Mouse (Mus musculus) limb, embryonic 14.5 days (tissue): ENCODE results near the gene Ly6g6f. TPM values are rescaled to one million over a fixed set of nuclear protein-coding genes. Genes with fewer than 3 reads are reported as not detected.
"Not testable (repeated sequence)": the region's sequence is repeated elsewhere in the genome, so short reads cannot be mapped to it uniquely, and the experiment has no call there.

Experiments
- ATAC-seq: fragments of 200-750 bp; cut with Nextera tagmentation; 2 replicates; pipeline ENCODE4 v1.8.0; 2017; ENCODE audit warnings: low read depth, moderate number of reproducible peaks, moderate TSS enrichment; ENCODE audit not compliant: low FRiP score
- DNase-seq: peaks from one replicate; pipeline ENCODE4 v3.0.0-alpha.2; 2015; ENCODE audit warnings: low spot score
- H3K27ac ChIP-seq: fragments of 300-500 bp; sonication (generic); replicated peaks from 2 replicates; pipeline ENCODE4 v1.5.1; 2014; ENCODE audit warnings: low read depth, mild to moderate bottlenecking, low read length, moderate library complexity, mixed read lengths
- H3K27me3 ChIP-seq: fragments of 300-500 bp; sonication (generic); 2 replicates; pipeline ENCODE4 v1.6.1; 2014; ENCODE audit warnings: low read length, mixed read lengths; ENCODE audit not compliant: control insufficient read depth, insufficient read depth
- H3K36me3 ChIP-seq: fragments of 300-500 bp; sonication (generic); 2 replicates; pipeline ENCODE4 v1.6.1; 2014; ENCODE audit warnings: mild to moderate bottlenecking, low read length, moderate library complexity, mixed read lengths; ENCODE audit not compliant: control insufficient read depth, insufficient read depth
- H3K4me1 ChIP-seq: fragments of 300-500 bp; sonication (generic); 2 replicates; pipeline ENCODE4 v1.6.1; 2014; ENCODE audit warnings: antibody characterized with exemption, low read length, mixed read lengths; ENCODE audit not compliant: control insufficient read depth, insufficient read depth
- H3K4me2 ChIP-seq: fragments of 300-500 bp; sonication (generic); replicated peaks from 2 replicates; pipeline ENCODE4 v1.6.1; 2014; ENCODE audit warnings: low read depth, mild to moderate bottlenecking, low read length, moderate library complexity; ENCODE audit not compliant: severe bottlenecking
- H3K4me3 ChIP-seq: fragments of 300-500 bp; sonication (generic); replicated peaks from 2 replicates; pipeline ENCODE4 v1.5.1; 2014; ENCODE audit warnings: low read length
- H3K9ac ChIP-seq: fragments of 300-500 bp; sonication (generic); 2 replicates; pipeline ENCODE4 v1.6.1; 2014; ENCODE audit warnings: mild to moderate bottlenecking, low read depth, low read length, moderate library complexity; ENCODE audit not compliant: severe bottlenecking
- H3K9me3 ChIP-seq: fragments of 300-500 bp; sonication (generic); 2 replicates; pipeline ENCODE4 v1.6.1; 2016; ENCODE audit warnings: low read length; ENCODE audit not compliant: control insufficient read depth
- POLR2A ChIP-seq: fragments of 200-500 bp; IDR thresholded peaks from 2 replicates; pipeline ENCODE4 v1.8.0; 2012; ENCODE audit warnings: inconsistent platforms, mild to moderate bottlenecking, moderate library complexity, borderline replicate concordance; ENCODE audit not compliant: insufficient read depth, insufficient read length; ENCODE audit errors: extremely low read depth
- WGBS: fragments of 180-500 bp; shearing (Covaris S2); extraction: QIAGEN DNeasy Blood & Tissue Kit; methylation state at CpG from one replicate; pipeline ENCODE4 v1.1.7; 2014; 5-methylcytosine and 5-hydroxymethylcytosine counted together
- polyA plus RNA-seq, 2 experiments: library from polyadenylated mRNA; depleted of rRNA in 1 of 2; stranded (reverse) in 1 of 2; unstranded in 1 of 2; fragments of >200 nt; fragmentation: Nextera tagmentation in 1 of 2; extraction: Ambion mirVana in 1 of 2; gene quantifications; 2 replicates each; pipeline versions ENCODE4 v1.2.1 to v1.2.3; 2012 to 2014

Gene Ly6g6f
- polyA plus RNA-seq, 2 experiments, result 0.14 to 0.28 TPM

DNA sequence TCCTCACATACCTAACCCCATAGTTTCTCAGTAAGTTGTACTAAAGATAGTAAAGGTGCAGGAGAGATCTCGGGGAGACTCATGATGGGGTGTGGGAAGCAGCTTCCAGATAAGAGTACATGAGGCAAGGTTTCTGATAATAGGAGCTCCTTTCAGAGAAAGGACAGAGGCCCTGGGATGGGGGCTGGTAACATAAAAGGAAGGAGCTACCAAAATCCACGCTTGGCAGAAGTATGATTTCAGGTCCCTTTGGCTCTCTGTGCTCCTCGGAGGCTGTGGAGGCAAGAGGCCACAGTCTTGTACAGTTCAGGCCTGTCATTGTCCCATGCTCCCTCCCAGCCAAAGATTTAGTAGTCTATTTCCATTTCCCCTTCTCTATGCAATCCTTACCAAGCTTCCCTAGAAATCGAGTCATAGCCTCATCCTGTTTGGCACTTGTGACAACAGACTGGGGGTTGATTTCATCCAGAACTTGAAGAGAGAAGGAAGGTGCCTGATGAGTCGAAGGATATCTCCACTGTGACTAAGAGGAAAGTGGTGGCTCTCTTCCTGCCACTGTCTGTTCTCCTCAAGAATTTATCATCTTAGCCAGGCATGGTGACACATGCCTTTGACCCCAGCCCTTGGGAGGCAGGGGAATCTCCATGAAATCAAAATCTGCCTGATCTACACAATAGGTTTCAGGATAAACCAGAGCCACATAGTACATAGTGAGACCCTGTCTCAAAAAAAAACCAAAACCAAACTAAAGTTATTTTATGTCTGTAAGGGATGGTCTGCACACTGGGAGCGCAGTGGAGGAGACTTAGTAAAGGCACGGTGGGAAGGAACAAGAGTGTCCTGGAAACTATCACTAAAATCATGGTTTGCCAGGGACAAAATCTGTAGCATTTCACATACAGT lies 40.3 kb downstream of the Ly6g6f start:
- Histone ChIP-seq H3K27ac (no peak overlapping the region; the same call in 1 of the 2 replicates), H3K4me3 (peak overlapping the region; percentile 60), H3K9ac (peak overlapping the region; percentile 88), H3K36me3 (no peaks in the 10 kb centered on the region), H3K4me1 (peaks cover 32% of the 10 kb centered on the region), H3K4me2 (peak overlapping the region; percentile 99), H3K9me3 (no peaks in the 10 kb centered on the region), H3K27me3 (no peaks in the 10 kb centered on the region)
- TF ChIP-seq POLR2A, result no peak
- no peak for DNase-seq
- WGBS, result 78% methylated on average over 7 of the region's 7 CpGs
- ATAC-seq, result no peak

DNA sequence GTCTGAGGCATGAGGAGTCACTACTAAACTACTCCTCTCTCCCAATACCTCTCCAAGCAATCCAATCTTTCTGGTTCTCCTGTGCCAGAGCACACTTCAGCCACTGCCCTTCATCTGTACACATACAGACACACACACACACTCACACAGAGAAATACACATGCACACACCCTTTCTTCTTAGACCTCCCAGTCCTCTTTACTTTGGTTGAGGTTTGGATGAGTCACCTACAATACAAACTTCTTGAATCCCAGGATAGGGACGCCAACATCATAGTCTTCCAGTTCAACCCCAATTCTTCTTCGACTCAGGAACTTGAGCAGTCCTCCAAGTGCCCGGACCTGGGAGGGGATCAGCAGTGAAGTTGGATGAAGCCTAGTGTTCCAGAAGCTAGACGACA lies 41.6 kb downstream of the Ly6g6f start:
- DNase-seq (no peak), ATAC-seq (no peak)
- Histone ChIP-seq H3K27me3 (no peaks in the 10 kb centered on the region), H3K36me3 (no peaks in the 10 kb centered on the region), H3K4me1 (peaks cover 23% of the 10 kb centered on the region), H3K4me3 (no peak overlapping the region), H3K4me2 (no peak overlapping the region), H3K27ac (no peak overlapping the region), H3K9ac (no peak overlapping the region), H3K9me3 (no peaks in the 10 kb centered on the region)
- WGBS, result 78% methylated on average over 4 of the region's 4 CpGs
- TF ChIP-seq POLR2A, result no peak

DNA sequence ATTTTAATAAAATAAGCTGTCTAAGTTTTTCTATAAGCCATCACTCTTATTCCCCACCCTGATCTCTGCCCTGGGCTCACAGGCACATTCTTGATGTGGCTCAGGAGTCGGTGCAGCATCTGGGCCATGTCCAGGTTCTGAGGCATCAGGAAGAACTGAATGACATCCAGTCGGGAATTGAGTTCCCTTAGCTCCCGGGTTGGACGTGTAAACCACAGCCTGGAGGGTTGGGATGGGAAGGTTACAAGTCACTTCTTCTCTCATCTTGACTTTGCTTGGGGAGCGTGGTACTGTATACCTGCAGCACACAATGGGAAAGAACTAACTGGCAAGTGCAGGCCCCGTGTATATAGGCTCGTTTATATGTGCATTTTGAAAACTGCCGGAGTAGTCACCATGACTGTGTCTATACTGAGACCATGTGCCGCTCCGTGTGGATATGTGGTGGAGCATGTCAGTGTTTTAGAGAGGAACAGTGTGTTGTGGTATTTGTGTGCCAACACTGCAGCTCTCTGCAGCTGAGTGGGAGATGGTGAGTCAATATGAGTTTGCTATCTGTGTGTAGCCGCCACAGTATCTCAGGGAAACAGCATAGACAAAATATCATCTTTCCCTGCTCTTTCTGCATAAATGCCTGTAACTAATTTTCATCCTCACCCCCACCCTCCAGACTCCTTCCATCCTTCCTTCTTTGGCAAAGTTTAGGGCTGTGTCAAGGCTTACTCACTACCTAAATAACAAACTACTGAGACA lies 46.1 kb downstream of the Ly6g6f start:
- WGBS, result 81% methylated on average over 11 of the region's 11 CpGs

DNA sequence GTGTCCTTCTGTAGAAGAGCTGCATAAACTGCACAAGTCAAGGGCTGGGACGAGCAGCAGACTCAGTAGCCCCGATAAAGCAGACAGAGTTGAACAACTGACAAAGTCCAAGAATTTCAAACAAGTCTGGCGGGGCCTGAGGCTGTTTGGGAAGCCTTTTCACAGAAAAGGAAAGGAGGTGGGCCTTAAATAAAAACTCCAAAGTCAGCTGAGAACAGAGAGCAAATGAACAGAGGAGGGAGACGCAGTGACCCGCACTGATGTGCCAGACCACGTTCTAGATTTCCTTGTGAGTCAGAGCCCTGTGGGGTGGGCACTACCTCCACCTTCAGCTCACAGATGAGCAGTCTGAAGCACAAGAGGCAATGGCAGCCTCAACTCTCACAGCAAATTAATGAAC lies 50.5 kb downstream of the Ly6g6f start:
- Histone ChIP-seq H3K4me3 (no peak overlapping the region), H3K27ac (no peak overlapping the region), H3K4me2 (no peak overlapping the region), H3K36me3 (no peaks in the 10 kb centered on the region), H3K9me3 (no peaks in the 10 kb centered on the region), H3K27me3 (no peaks in the 10 kb centered on the region), H3K4me1 (no peaks in the 10 kb centered on the region), H3K9ac (no peak overlapping the region)
- DNase-seq (no peak), ATAC-seq (no peak)
- TF ChIP-seq POLR2A, result no peak
- WGBS, result 75% methylated on average over 6 of the region's 6 CpGs

More for the DNA sequence above, 46.1 kb downstream of the Ly6g6f start:
- no peak for TF ChIP-seq POLR2A
- Histone ChIP-seq H3K27me3 (no peaks in the 10 kb centered on the region), H3K36me3 (no peaks in the 10 kb centered on the region), H3K4me1 (no peaks in the 10 kb centered on the region), H3K9me3 (no peaks in the 10 kb centered on the region), H3K9ac (no peak overlapping the region), H3K27ac (no peak overlapping the region), H3K4me2 (no peak overlapping the region), H3K4me3 (no peak overlapping the region)
- DNase-seq, result no peak
- no peak for ATAC-seq

DNA sequence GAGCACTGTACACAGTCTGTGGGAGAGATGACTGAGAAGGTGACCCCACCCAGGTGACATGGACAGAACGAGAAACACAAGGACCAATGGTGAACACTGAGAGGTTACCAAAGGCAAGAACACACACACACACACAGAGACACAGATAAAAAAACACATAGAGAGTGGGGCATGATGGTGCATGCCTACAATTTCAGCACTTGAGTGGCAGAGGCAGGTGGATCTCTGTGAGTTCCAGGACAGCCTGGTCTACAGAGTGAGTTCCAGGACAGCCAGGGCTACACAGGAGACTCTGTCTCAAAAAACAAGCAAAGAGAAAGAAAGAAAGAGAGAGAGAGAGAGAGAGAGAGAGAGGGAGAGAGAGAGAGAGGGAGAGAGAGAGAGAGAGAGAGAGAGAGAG lies 51.7 kb downstream of the Ly6g6f start:
- 67% methylated on average over 1 of the region's 1 CpGs for WGBS
- ATAC-seq, H3K36me3 ChIP-seq, H3K4me1 ChIP-seq, DNase-seq, H3K27me3 ChIP-seq, H3K27ac ChIP-seq, H3K9me3 ChIP-seq, H3K9ac ChIP-seq, H3K4me2 ChIP-seq, H3K4me3 ChIP-seq: not testable (repeated sequence)
